Mouse (Mus musculus) pancreas, adult 10 weeks (tissue): ENCODE data around the gene Itfg2. TPM values are rescaled to one million over a fixed set of nuclear protein-coding genes. Genes with fewer than 3 reads are reported as not detected.

Experiments
- polyA plus RNA-seq: library from polyadenylated mRNA; stranded (reverse); fragments of 350-450 nt; fragmentation: Illumina TruSeq; extraction: RNeasy Lipid Tissue Mini Kit (QIAGEN cat#74804); gene quantifications from one replicate; pipeline ENCODE4 v1.2.3, GENCODE M21; 2015; ENCODE audit warnings: low read depth, low replicate concordance; ENCODE audit not compliant: insufficient read depth

Itfg2 gene
- 9.5 TPM for polyA plus RNA-seq

DNA sequence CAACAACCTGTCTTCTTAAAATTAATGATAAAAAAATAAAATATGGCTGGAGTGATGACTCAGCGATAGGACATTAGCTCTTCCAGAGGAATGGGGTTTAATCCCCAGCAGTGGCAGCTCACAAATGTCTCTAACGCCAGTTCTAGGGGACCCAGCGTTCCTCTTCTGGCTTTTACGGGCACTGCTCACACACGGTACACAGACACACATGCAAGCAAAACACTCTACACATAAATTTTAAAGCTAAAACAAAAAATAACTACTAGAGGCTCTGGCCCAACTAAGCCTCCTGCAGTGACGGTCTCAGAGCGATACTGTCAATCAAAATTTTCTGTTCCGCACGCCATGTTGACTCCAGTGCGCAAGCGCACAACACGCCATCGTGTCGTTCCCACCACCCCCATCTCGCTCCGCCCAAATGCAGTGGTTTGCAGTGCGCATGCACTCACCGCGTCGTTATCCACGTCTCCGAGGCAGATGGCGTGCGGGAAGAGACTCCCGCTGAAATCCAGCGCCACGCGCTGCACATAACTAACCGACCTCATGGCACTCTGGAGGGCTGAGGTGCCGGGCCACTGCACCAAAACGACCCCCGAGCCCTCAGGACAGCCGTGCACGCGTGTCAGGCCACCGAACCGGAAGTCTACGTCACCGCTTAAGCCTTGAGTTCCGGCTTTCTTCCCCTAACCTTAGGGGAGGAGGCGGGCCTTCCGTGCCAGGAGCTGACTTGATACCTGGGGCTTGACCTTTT, at the start of gene Itfg2:
Gene Itfg2, minus strand, starts transcription at position 663 of the 751 bp plus-strand sequence.

DNA sequence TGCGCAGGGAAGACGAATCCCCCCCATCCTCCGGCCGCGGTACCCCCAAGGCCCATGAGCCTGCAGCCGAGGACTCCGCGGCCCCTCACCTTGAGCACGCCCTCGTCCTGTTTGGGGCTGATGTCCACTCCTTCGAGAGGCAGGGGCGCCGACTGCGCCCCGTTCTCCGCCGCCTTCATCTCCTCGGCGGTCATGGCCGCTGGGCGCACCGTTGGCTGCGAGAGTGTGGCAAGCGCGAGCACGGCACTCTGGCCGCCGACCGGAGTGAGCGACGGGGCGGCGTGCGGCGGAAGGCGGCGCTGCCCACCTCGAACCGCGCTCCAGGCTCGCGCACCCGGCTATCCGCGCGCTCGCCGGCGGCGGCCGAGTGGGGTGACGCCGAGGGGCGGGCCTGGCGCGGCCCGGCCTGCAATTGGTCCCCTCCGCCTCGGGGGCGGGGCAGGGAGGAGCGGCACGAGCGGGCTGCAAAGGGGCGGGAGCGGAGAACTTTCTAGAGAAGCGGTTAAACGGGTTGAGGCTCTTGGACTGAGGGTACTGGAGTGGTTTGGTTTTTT, 13.7 kb upstream of the Itfg2 start, which contains the start of gene Fkbp4:
Gene Fkbp4, minus strand, starts transcription at position 361 of the 554 bp plus-strand sequence.

DNA sequence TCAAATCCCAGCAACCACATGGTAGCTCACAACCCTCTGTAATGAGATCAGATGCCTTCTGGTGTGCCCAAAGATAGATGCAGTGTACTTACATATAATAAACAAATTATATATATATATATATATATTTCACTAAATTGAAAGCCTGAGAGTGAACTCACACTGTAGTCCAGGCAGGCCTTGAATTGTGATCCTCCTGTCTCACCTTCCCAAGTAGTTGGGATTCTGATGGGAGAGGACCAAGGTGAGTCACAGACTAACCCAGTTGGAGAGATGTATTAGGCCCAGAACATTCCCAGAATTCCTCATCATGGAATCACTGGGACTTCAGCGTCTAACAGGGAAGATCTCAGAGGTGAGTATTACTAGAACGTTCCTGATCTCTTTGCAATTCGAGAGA, 25.7 kb downstream of the Itfg2 start, which contains the start of gene Nrip2:
Gene Nrip2, plus strand, starts transcription at position 301 of the 400 bp plus-strand sequence.

GRCm38 (mm10) chr6:128375192-128375591, 49.5 kb downstream of the Itfg2 start, which contains the start of the genes Tex52 and Gm44596:
Gene Tex52, plus strand, starts transcription at chr6:128375456.
Gene Gm44596, plus strand, starts transcription at chr6:128375503.

DNA sequence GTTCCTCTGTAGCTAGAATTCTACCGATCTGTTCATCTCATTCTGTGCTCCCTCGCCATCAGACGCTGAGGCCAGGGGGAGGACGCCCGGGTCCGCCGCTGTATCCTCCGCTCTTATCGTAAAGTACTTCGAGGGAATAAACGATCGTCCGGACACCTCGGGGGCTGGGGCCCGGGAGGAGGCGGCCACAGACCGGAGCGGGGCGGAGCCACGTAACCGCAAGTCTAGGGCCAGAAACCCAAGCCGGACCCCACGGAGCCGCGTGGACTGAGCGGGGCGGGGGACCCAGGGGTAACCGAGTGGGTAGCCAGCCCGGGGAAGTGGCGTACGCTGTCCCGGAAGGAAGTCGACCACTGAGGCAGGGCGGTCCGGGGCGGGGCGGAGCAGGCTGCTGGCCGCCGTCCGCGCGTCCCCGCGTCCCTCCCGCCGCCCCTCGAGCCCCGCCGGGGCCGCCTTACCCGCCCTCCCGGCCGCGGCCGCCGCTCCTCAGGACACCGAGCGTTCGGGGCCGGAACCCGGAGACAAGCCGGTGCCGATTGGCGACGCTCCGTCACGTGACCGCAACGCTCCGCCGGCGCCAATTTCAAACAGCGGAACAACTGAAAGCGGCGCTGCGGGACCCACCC, 62.2 kb downstream of the Itfg2 start, which contains the start of the genes Rhno1 and Foxm1:
Gene Rhno1, minus strand, starts transcription at position 531 of the 626 bp plus-strand sequence.
Gene Foxm1, plus strand, starts transcription at position 587 of the 626 bp plus-strand sequence.

Other genes starting within 250 kb of the Itfg2 start
- gene Tead4, start 124.1 kb downstream of the Itfg2 start, polyA plus RNA-seq: 2.6 TPM
- 3.4 TPM for gene Tulp3, start 69.1 kb downstream of the Itfg2 start, polyA plus RNA-seq
- gene Rhno1, start 62.0 kb downstream of the Itfg2 start, polyA plus RNA-seq: 9.0 TPM
- 0.33 TPM for gene Foxm1, start 62.0 kb downstream of the Itfg2 start, polyA plus RNA-seq
- not detected for gene Tex52, start 49.5 kb downstream of the Itfg2 start, polyA plus RNA-seq
- not detected for gene Gm44596, start 49.4 kb downstream of the Itfg2 start, polyA plus RNA-seq
- gene Nrip2, start 25.6 kb downstream of the Itfg2 start, polyA plus RNA-seq: 2.7 TPM
- 35.0 TPM for gene Fkbp4, start 13.7 kb upstream of the Itfg2 start, polyA plus RNA-seq
- gene Pzp, start 101.8 kb upstream of the Itfg2 start, polyA plus RNA-seq: not detected
- gene A2ml1, start 156.7 kb upstream of the Itfg2 start, polyA plus RNA-seq: 2.3 TPM
- not detected for gene Klrb1a, start 198.6 kb upstream of the Itfg2 start, polyA plus RNA-seq
- gene Clec2h, start 237.5 kb upstream of the Itfg2 start, polyA plus RNA-seq: not detected